Mouse (Mus musculus) ZHBTc4 (cell line): ENCODE measurements around the gene Kcnj6.
A peak's percentile ranks its signal among the peaks of the same experiment; 100 is the strongest.

Experiments
- DNase-seq: peaks from one replicate; pipeline ENCODE4 v3.0.0-alpha.2; 2011; ENCODE audit warnings: low read depth, low spot score

Gene Kcnj6

GRCm38 (mm10) chr16:94997340-94997849, at the start of gene Kcnj6:
TSS of gene Kcnj6 (minus strand) at chr16:94997701.
- peak; percentile 76 for DNase-seq

DNA sequence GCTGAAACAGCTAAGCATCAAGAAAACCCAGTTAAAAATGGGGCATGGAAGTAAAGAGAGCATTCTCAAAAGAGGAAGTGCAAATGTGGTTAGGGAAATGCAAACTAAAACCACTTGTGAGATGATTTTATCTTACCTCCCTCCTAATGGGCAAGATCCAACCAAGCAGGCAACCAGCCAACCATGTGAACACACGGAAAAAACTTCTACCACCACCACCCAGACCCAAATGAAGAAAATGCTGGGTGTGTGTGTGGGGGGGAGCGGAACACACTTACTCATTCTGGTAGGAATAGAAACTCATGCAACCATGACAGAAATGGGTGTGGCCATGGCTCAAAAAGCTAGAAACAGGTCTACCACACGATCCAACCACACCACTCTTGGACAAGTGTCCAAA, 12.4 kb upstream of the Kcnj6 start:
- DNase-seq: no peak

GRCm38 (mm10) chr16:95004599-95004998, 7.1 kb upstream of the Kcnj6 start:
- DNase-seq: peak; percentile 61

DNA sequence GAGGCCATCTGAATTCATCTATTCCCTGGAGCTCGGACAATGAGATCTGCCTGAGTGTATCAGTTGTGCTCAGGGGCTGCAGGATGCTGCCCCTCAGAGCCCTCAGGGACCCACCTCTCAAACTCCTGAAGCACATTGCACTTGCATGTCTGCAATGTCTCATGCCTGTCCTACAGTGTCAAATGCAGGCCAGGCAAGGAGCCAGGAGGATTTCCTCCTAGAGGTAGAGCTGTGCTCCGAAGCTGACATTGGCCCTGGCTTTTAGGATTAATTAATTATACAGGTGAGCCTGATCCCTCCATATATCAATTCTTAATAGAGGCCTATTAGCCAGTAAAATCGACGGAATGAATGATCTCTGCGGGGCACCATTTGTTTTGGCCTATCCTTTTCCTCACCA, 2.0 kb upstream of the Kcnj6 start:
- DNase-seq: no peak

GRCm38 (mm10) chr16:94999019-94999418, 1.5 kb upstream of the Kcnj6 start:
- DNase-seq: no peak

DNA sequence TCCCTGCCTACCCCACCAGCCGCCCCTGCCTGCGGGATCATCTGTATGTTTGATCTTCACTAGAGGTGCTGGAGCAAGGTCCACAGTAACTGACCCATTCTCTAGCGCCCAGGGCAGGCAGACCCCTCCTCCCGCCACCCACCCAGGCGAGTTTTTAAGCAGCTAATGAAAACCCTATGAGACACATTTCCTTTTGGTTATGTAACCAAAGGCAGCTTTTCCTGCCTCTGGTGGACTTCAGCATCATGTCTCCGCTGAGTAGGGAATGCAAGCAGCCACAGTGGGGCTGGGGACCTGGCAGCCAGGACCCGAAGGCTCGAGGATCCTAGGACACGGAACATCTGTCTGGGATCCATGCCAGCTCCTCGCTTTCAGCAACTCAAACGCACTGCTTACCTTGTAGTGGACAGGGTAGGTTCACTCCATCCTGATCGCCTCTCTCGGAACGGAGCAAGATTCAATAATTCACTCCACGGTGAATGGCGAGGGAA, 665 bp downstream of the Kcnj6 start:
- no peak for DNase-seq

DNA sequence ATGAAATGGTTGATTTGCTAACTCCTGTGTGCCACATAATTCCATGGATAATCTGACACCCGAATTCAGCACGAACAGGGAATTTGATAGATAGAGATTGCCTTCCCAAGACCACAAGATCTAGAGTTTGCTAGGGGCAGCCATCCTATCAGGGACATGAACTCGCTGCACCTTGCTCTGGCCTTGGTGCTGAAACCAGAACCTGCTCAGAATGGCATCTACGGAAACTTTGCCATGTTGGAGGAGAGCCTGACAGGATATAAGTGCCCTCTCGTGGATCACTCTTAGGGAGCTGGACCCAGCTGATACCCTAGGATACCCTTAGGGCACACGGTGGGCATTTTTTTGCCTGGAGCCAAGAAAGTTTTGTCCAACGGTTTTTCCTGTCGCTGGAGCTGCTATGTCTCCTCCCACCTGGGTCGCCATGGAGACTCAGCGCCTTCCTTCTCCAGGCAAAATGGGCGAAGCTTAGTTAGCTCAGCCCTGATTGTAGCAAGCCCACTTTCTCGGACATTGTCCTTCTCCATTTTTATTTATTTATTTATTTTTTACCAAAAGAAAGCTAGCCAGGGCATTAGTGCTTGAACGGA, 1.9 kb downstream of the Kcnj6 start:
- peak; percentile 73 for DNase-seq

DNA sequence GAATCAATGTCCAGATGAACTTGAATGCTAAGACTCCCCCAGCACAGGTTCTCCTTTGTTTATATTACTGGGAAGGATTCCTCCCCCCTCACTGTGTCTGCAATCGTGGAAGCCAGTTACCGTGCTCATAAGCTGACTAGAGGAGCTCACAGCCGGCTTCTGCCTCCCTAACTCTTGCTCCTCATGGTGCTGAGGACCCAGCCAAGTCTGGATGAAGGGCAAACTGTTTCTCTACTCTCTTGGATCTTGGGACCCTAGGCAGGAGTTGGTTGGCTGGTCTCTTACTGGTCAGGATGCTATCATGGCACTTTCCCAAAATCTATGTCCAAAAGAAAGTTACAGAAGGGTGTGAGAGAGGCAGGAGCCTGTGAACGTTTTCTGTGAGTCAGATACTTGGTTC, 2.6 kb downstream of the Kcnj6 start:
- no peak for DNase-seq

DNA sequence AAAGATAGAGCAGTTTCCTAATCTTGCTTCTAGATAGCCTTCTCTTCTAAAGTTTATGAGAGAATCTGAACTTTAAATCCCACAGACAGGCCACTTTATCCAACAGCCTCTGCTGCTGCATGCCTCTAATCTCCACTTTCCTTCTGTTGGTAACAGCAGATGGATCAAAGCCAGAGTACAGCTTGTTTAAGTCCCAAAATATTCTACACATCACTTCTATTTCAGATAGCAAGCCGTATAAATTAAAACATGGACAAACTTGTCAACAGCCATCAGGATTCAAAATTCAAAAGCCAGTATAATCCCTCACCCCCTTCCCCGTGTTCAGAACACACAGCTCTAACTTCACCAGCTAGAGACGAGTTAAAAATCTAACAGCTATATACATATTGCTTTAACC, 3.4 kb downstream of the Kcnj6 start:
- no peak for DNase-seq

DNA sequence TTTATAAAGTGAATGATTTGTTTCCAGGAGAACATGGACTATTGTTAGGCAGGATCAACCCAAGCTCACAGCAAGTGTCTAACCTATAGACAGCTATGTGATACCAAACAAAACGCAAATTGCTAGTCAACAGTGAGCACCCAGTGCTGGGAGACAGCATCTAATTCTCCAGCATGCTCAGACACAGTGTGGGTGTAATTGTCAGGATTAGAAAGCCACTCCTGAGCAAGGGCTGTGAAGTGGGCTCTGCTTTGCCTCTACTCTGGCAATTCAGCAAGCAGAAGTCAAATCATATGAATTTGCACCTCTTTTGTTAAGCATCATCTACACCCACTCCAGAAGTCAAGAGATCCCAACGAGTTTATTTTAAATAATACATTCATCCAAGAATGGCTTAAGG, 7.4 kb downstream of the Kcnj6 start:
- DNase-seq: no peak

DNA sequence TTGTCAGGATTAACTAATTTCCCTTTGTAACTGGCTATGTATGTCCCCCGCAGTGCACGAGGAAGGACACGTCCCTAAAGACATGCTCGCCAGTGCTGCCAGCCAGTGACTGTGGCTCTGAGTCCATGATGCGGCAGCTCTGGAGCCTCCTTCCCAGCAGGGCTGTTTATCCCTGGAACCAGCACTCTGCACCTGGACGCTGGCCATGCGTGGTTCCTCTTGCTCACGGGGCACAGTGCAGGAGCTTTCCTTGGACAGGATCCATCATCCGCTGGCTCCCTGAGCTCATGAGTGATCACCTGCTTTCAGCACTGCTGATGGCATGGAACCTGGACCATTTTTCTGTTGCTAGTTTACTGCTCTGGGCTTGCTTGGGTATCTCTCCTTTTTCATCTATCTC, 10.8 kb downstream of the Kcnj6 start:
- DNase-seq: no peak

DNA sequence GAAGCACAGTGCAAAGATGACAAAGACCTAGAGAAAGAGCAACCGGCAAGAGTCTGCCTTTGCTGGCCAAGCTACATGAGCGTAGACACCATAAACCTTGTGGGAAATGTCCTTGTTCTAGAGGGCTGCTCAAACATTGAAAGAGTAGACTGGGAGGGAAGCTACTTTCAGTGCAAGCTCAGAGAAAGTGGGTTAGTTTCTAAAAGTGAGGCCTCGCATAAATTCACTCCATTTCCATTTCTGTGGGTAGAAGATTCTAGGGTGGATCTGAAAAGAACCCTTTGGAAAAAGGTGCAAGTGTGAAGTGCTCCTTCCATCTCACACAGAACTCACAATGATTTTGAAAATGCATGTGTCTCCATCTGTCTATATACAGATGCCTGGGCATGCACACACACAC, 13.2 kb downstream of the Kcnj6 start:
- DNase-seq: no peak

DNA sequence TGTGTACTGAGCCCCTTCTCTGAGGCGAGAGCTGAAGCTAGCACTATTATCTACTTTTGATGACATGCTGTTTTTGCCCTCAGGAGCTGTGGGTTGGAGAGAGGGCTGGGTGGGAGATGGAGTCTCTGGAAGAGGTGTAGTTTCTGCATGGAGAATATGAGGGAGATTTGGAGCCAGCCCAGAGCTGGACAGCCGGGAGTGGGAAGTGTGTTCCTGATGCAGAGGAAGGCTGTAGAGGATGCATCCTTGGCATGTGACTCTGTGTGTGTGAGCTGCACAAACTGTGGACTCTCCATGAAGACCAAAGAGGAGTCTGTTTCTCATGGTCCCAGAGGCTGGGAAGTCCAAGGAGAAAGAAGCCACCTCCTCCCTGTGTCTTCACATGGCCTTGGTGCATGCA, 17.1 kb downstream of the Kcnj6 start:
- no peak for DNase-seq

DNA sequence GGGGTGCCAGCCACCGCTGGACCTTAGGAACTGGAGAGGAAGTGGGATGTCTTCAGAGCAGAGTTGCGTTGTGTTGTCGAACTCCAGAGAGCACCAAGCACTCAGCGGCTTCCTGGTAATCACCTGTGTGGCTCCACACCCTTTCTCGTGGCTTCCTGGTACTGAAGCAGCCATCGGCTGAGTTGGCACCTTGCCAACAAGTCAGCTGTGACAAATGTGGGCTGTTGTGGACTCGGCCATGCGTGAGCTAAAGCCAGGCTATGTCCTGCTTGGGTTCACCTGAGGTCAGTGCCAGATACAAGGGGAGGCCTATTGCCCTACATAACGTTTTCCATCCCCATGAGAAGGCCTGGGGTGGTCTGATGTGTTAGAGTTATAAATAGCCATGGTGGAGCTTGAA, 18.0 kb downstream of the Kcnj6 start:
- no peak for DNase-seq

DNA sequence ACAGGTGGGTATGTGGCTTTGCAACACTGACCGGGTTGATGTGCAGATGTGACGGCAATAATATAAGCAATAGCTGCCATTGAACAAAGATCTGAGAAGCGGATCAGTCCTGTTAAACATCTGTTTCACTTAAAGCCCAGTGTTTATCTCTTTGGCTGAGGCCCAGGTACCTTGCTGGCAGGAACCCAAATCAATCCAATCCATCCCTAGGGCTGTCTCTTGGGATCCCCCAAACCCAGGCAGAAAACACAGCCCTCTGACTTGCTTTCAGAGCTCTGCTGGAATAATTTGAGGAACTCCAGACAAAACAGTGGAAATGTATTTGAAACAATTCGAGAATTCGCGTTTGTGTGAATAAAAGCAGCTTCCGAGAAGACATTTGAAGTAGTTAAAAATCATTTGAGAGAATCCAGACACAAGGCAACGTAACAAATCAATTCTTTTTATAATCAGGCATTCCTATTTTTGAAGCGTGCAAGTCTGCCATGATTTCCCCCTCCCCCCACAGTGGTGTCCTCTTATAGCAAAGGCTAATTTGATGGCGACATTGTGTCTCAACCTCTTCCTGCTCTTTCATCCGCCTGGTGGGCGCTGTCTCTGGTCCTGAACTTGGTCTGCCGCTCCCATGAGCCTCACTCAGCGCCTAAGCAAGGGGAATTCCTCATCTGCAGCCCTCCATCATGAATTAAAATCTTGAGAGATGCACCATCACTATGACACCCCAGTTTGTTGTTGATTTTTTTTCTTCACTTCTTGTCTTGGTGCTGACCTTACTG, 25.2 kb downstream of the Kcnj6 start:
- peak; percentile 89 for DNase-seq

DNA sequence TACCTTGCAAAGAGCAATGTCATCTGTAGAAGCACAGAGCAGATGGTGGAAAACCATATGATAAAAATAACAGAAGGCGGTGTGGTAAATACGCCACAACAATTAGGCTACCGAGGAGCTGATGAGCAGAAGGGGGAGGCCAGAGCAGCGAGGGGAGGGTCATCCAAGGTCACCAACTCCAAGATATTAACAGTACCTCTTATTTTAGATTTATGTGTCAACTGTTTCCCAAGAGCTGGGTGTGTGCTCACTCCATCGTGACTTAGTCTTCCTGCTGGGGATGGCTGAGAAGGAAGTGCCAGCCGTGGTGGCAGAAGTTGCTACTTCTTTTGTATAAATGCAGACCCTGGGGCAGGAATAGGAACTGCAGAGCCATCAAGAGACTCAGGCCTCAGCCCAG, 28.6 kb downstream of the Kcnj6 start:
- no peak for DNase-seq

- DNase-seq: no peak
Observed at GRCm38 (mm10) chr16:94968472-94968871, 29.0 kb downstream of the Kcnj6 start.

DNA sequence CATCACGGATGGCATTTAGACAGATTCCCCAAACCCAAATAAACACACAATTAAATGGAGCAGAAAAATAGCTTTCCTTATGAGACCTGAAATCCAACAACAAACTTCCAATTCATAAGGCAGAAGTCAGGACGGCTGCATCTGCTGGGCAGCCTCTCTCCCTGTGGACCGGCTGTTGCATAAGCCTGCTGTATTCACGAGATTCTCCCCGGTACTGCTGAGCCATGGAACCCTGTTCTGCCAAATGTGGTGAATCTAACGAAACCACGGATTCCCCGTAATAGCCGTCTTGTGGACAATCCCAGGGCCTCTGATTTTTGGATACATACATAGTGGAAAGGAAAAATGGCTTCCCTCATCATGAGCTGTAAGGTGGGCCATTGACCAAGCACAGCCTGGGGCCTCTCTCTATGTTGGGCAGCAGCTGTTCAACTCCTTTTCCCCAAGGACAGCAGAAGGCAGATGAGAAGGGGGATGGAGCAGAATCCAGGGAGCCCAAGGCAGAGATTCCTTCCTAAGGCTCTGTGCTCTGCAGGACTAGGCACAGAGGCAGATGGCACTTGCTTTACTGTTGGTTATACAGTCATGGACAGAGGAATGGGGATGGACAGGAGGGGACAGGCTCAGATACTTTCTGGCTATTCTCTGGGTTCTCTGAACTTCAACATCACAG, 40.2 kb downstream of the Kcnj6 start:
- no peak for DNase-seq

- DNase-seq: no peak
Observed at GRCm38 (mm10) chr16:94956410-94956809, 41.1 kb downstream of the Kcnj6 start.

DNA sequence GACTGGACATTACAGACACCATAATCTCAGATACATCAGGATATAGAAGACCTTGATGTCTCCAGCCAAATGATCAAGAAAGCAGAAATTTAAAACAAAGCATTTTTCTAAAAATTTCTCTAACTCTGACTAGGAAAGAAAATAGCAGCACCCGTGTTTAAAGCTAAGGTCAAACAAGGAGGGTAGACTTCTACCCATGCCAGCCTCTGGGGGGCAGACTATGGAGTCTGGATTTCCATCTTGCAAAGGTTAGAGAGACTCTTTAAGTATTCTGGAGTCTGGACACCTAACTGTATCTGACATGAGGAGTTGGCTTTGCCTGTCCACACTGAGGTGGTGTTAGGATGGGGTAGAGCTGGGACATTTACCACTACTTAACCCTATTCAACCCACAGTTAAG, 44.2 kb downstream of the Kcnj6 start:
- no peak for DNase-seq

- DNase-seq: no peak
Observed at GRCm38 (mm10) chr16:94949172-94949571, 48.3 kb downstream of the Kcnj6 start.

DNA sequence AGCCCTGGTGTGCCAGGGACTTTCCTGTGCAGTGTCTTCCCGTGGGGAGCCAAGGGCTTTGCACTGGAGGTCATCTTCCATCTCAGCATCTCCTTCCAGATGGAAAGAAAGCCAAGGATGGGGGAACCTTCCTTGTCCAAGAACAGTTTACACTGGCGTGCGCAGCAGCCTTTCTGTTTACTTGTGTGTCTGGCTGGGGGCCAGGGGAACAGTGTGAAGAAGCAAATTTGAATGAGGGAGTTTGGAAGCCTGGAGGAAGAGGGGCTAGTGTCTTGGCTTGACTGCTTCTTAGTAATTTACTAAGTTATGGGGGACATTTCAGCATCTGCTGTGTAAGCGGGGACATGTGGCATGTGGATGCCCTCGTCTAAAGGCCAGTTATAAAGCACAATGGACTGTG, 50.7 kb downstream of the Kcnj6 start:
- no peak for DNase-seq

DNA sequence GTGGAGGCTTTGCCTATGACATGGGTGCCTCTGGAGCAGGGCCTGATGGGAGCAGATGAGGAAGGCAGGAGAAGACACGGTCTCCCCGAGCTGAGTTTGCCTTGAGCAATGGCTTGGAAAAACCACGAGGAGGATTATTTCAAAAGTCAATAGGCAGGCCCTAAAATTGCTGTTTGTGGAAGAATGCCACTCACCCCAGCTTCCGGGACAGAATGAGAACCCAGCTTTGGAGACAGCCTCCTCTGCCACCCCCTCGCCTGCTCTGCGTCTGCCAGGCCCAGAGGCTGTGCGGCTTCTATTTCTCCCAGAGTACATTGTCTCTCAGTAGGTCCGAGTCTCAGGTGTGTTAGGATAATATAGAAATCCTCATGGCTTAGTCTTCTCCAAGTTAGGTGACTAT, 64.8 kb downstream of the Kcnj6 start:
- DNase-seq: no peak
